25 mouse cellular contexts compared by ENCODE assay signal in genomic region chr1:77008001-77008400, GRCm38 (mm10).
"Had no signal": no experiment of that assay in that cellular context is flagged by ENCODE, and none has a peak within 500 bp of the region (broad histone marks: within the 10 kb centered on the region; RNA-seq: fewer than 3 reads in every experiment).

No protein-coding gene starts in this region.

- H3K4me3 ChIP-seq: embryonic facial prominence, embryonic 10.5 days; embryonic facial prominence, embryonic 12.5 days; embryonic facial prominence, embryonic 13.5 days; embryonic facial prominence, embryonic 15.5 days; erythroblast, embryonic 14.5 days; forebrain, embryonic 10.5 days; forebrain, embryonic 12.5 days; forebrain, embryonic 13.5 days; forebrain, embryonic 15.5 days; gastrocnemius, adult 2 months; heart, adult 2 months had no signal

- DNase-seq: cerebellum, adult 8-10 months; cerebellum, adult 9-10 months; cerebellum, adult 9-11 months; cerebellum, postnatal 10 days; cerebellum, postnatal 14 days; cerebellum, postnatal 25 days; embryo, embryonic 11 days; forebrain, postnatal 0 days; gastrocnemius, adult 2 months; gastrocnemius, postnatal 10 days; gastrocnemius, postnatal 14 days; gastrocnemius, postnatal 25 days; gastrocnemius, postnatal 36 days; heart, adult 11 months; heart, adult 18-20 months; heart, adult 2 months had no signal

- H3K27ac ChIP-seq: embryonic facial prominence, embryonic 10.5 days; embryonic facial prominence, embryonic 12.5 days; embryonic facial prominence, embryonic 13.5 days; embryonic facial prominence, embryonic 15.5 days; forebrain, embryonic 10.5 days; forebrain, embryonic 12.5 days; forebrain, embryonic 13.5 days; forebrain, embryonic 15.5 days; gastrocnemius, adult 2 months; heart, adult 2 months had no signal

- H3K4me1 ChIP-seq: embryonic facial prominence, embryonic 10.5 days; embryonic facial prominence, embryonic 12.5 days had no signal
